Mouse (Mus musculus) c-Kit-positive CD71-positive TER-119-negative erythroid progenitor cells, embryonic 14.5 days (primary cell): ENCODE results near the gene Irf4.

Experiments
- DNase-seq: peaks from one replicate; pipeline ENCODE4 v3.0.0-alpha.2; 2013; ENCODE audit warnings: low read depth

The Irf4 gene

DNA sequence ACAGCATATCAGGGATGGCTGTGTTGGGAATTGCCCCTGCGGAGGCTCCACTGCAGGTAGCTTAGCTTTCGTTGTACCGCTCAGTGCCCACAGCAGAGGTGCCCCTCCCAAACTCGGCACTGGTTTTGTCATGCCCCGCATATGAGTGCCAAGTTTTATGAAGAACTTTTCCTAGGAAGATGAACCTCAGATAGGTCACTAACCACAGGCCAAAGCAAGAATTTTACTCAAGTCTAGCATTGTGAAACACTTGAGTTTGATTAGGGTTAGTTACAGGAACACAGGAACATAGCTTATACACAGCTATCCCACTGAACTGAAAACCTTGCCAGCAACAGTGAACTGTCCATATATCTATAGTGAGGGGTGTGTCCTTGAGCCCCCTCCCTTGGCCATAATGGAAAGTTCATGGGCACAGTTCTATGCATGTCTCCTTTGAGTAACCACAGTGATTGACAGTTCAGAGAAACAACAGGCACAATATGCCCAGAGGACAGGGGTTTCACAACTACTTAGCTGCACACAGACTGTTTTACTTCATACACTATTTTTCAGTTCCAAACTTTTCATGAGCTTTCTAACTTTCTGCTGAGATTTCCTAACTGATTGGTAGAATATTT, 53.4 kb downstream of the Irf4 start:
- no peak for DNase-seq

- DNase-seq, result no peak
Measured at GRCm38 (mm10) chr13:30809240-30809639, 60.2 kb downstream of the Irf4 start.

DNA sequence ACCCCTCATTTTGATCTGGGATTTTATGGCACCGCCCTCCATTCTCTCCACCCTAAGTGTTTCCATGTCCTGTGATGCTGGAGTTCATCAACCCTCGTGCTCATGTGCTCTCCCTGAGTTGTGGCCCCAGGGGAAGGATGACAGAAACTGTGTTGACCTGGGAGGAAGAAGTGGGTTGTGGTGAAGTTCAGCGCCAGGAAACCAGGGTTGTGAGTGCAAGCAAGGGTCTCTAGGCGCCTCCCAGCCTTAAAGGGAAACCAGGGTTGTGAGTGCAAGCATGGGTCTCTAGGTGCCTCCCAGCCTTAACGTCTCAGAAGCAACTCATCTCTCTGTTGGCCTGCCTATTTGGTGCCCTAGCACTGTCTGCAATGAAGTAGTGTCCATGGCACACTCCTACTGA, 64.4 kb downstream of the Irf4 start:
- DNase-seq, result no peak

DNA sequence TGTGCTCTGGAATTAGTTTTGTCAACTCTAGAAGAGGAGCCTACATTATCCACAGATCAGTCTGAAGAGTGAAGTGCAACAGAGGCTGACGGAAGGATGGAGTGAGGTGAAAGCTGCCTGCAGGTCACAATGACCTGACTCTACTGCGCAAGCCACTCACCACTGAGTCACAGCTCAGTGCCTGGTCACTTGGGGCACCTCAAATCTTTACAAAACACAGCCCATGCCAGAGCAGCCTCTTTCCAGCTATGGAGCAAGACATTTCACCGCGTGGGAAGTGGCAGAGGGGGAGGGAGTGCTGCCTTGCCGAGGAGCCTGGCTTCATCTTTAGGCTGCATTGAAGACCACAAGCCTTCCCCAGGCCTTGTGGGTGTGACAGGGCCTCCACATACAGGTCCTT, 65.2 kb downstream of the Irf4 start:
- no peak for DNase-seq
